Mouse (Mus musculus) olfactory bulb, adult 2 months (tissue): ENCODE results near the gene Nptx2.

Experiments
- CTCF ChIP-seq: fragments of 200-500 bp; IDR thresholded peaks from 2 replicates; pipeline ENCODE4 v1.5.1; 2012; ENCODE audit warnings: low read depth, mild to moderate bottlenecking, low read length, moderate library complexity; ENCODE audit not compliant: insufficient read depth
- POLR2A ChIP-seq: fragments of 200-500 bp; IDR thresholded peaks from 2 replicates; pipeline ENCODE4 v1.6.1; 2012; ENCODE audit warnings: mild to moderate bottlenecking, low read depth, low read length, moderate library complexity; ENCODE audit not compliant: insufficient read depth

DNA sequence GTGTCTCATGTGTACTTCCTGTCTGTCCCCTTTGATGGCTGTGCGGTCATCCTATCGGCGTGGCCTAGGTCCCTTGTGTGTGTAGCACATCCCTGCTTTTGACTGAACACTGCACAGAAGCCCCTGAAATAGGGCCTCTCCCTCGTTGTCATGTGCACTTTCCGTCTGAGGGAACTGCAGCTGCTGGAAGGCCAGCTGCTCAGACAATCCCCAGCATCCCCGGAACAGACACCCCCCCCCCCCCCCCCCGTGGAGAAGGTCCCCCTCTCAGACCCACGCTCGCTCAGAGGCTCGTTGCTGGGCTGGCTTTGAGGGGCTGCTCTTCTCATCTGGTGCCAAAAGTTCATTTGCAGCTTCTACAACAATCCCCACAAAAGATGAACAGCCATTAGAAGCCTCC is 11.0 kb downstream of the Nptx2 start:
- TF ChIP-seq CTCF (no peak), POLR2A (no peak)
